In genomic region chr17:35815836-35816235, GRCm38 (mm10) we compare ENCODE assay signal across 17 mouse cellular contexts. TPM values are rescaled to one million over a fixed set of nuclear protein-coding genes. Genes with fewer than 3 reads are reported as not detected.
A peak's percentile ranks its signal among the peaks of the same experiment; 100 is the strongest.
DNase-seq lines count a peak whose midpoint lies in the region; ATAC-seq and TF ChIP-seq lines count a peak whose summit lies in the region.
"Had no signal": no experiment of that assay in that cellular context is flagged by ENCODE, and none has a peak within 500 bp of the region (broad histone marks: within the 10 kb centered on the region; RNA-seq: fewer than 3 reads in every experiment).

No protein-coding gene starts in this region.

- H3K4me1 ChIP-seq in heart, postnatal 0 days (ENCODE audit: control insufficient read depth, insufficient read depth), result peaks cover 54% of the 10 kb centered on the region
- H3K4me1 ChIP-seq in lung, embryonic 16.5 days (replicated peaks; ENCODE audit: control insufficient read depth, insufficient read depth, low read length), result peaks cover 53% of the 10 kb centered on the region

- H3K4me3 ChIP-seq in heart, postnatal 0 days (ENCODE audit: low read depth, low read length), result no peak overlapping the region
- no peak overlapping the region for H3K4me3 ChIP-seq in lung, embryonic 16.5 days (ENCODE audit: low read length)
- H3K4me3 ChIP-seq: erythroblast, embryonic 14.5 days; limb, embryonic 12.5 days; midbrain, embryonic 15.5 days; neural tube, embryonic 12.5 days had no signal

- no peaks in the 10 kb centered on the region for H3K36me3 ChIP-seq in heart, postnatal 0 days (replicated peaks; ENCODE audit: control insufficient read depth, insufficient read depth, low read length)
- H3K36me3 ChIP-seq in lung, embryonic 16.5 days (ENCODE audit: control insufficient read depth, insufficient read depth, low read length), result no peaks in the 10 kb centered on the region
- H3K36me3 ChIP-seq: limb, embryonic 12.5 days; midbrain, embryonic 15.5 days; neural tube, embryonic 12.5 days had no signal

- no peak overlapping the region for H3K4me2 ChIP-seq in heart, postnatal 0 days (ENCODE audit: low read depth, low read length)
- no peak overlapping the region for H3K4me2 ChIP-seq in lung, embryonic 16.5 days (ENCODE audit: low read depth, low read length)
- H3K4me2 ChIP-seq: limb, embryonic 12.5 days; midbrain, embryonic 15.5 days; neural tube, embryonic 12.5 days had no signal

- no peak overlapping the region for H3K9ac ChIP-seq in heart, postnatal 0 days (replicated peaks; ENCODE audit: low read depth, low read length)
- no peak overlapping the region for H3K9ac ChIP-seq in lung, embryonic 16.5 days (ENCODE audit: low read length)
- H3K9ac ChIP-seq: limb, embryonic 12.5 days; midbrain, embryonic 15.5 days; neural tube, embryonic 12.5 days had no signal

- WGBS in heart, postnatal 0 days, result 47% methylated on average over 7 of the region's 7 CpGs
- WGBS in lung, embryonic 16.5 days, result 52% methylated on average over 7 of the region's 7 CpGs

- peak overlapping the region; percentile 96 for H3K27ac ChIP-seq in heart, postnatal 0 days (ENCODE audit: low read depth)
- 0 out of 2 replicates have a peak overlapping the region, but pooled peaks have one; percentile 4 for H3K27ac ChIP-seq in lung, embryonic 16.5 days (ENCODE audit: low read length)
- H3K27ac ChIP-seq: limb, embryonic 12.5 days; midbrain, embryonic 15.5 days; neural tube, embryonic 12.5 days had no signal

- H3K27me3 ChIP-seq in heart, postnatal 0 days (ENCODE audit: control insufficient read depth, insufficient read depth, low read length), result no peaks in the 10 kb centered on the region
- no peaks in the 10 kb centered on the region for H3K27me3 ChIP-seq in lung, embryonic 16.5 days (ENCODE audit: control insufficient read depth, insufficient read depth, low read depth, low read length)

- intact Hi-C loops in heart, postnatal 36 days (cut with DNase I), result no loop called here

- DNase-seq in frontal cortex, adult 2 months (ENCODE audit: extremely low spot score in 1 of 2, low spot score in 1 of 2), result no peak
- DNase-seq in heart, postnatal 0 days (ENCODE audit: low spot score), result no peak
- DNase-seq in heart, postnatal 36 days, result no peak
- DNase-seq in lung, adult 18-20 months, result no peak
- no peak for DNase-seq in cerebellum, postnatal 36 days
- no peak for DNase-seq in neural tube, embryonic 10.5 days (ENCODE audit: extremely low spot score, low spot score)
- DNase-seq: adrenal gland, adult 2 months; cerebellum, adult 2 months; lung, adult 2 months; thymus, postnatal 36 days had no signal

- no peak for TF ChIP-seq CTCF in heart, postnatal 0 days (IDR thresholded peaks at IDR 0.05; ENCODE audit: low read depth)

- H3K9me3 ChIP-seq in heart, postnatal 0 days (replicated peaks; ENCODE audit: control insufficient read depth, low read length), result no peaks in the 10 kb centered on the region
- no peaks in the 10 kb centered on the region for H3K9me3 ChIP-seq in lung, embryonic 16.5 days (ENCODE audit: control insufficient read depth, low read length)
- H3K9me3 ChIP-seq: limb, embryonic 12.5 days; midbrain, embryonic 15.5 days; neural tube, embryonic 12.5 days had no signal

- 0 out of 2 replicates have a peak, but pooled peaks have one; percentile 25 for ATAC-seq in frontal cortex, adult (ENCODE audit: low TSS enrichment)
- ATAC-seq in heart, postnatal 0 days (ENCODE audit: insufficient read depth, low read depth), result no peak
- ATAC-seq in lung, embryonic 16.5 days (ENCODE audit: low read depth), result no peak
- ATAC-seq: hindbrain, embryonic 16.5 days; midbrain, embryonic 15.5 days had no signal

- TF ChIP-seq EP300 in heart, postnatal 0 days (IDR thresholded peaks at IDR 0.05; ENCODE audit: low read depth), result no peak

RNA-seq across cellular contexts. Expression of gene Ier3, which starts 5.6 kb away (rescaled TPM):
- polyA plus RNA-seq in frontal cortex, adult 2 months (2012; rRNA removed), result 11.2 and 14.5 TPM in 2 replicates
- 41.7 and 50.5 TPM in 2 replicates for total RNA-seq in heart, postnatal 0 days (2014; rRNA removed; ENCODE audit: low replicate concordance)
- 70.7 and 79.4 TPM in 2 replicates for polyA plus RNA-seq in heart, postnatal 0 days (2015; fragmentation: Nextera tagmentation; extraction: Ambion mirVana)
- total RNA-seq in heart, postnatal 36 days (2021), result 10 to 100 TPM; 26.8 to 43.0 TPM
- 21.9 and 31.7 TPM in 2 replicates for polyA plus RNA-seq in lung, embryonic 16.5 days (2015; fragmentation: Nextera tagmentation; extraction: Ambion mirVana)

RNA-seq across cellular contexts. Expression of gene Flot1, which starts 7.2 kb away (rescaled TPM):
- polyA plus RNA-seq in frontal cortex, adult 2 months (2012; rRNA removed), result 178 and 209 TPM in 2 replicates
- total RNA-seq in heart, postnatal 0 days (2014; rRNA removed; ENCODE audit: low replicate concordance), result 161 and 163 TPM in 2 replicates
- 122 and 132 TPM in 2 replicates for polyA plus RNA-seq in heart, postnatal 0 days (2015; fragmentation: Nextera tagmentation; extraction: Ambion mirVana)
- total RNA-seq in heart, postnatal 36 days (2021), result 100 to 1,000 TPM; 154 to 159 TPM
- 57.8 and 65.1 TPM in 2 replicates for polyA plus RNA-seq in lung, embryonic 16.5 days (2015; fragmentation: Nextera tagmentation; extraction: Ambion mirVana)

RNA-seq across cellular contexts. Expression of gene Tubb5, which starts 22.3 kb away (rescaled TPM):
- polyA plus RNA-seq in frontal cortex, adult 2 months (2012; rRNA removed), result 447 and 519 TPM in 2 replicates
- total RNA-seq in heart, postnatal 0 days (2014; rRNA removed; ENCODE audit: low replicate concordance), result 1,043 and 1,325 TPM in 2 replicates
- 259 and 267 TPM in 2 replicates for polyA plus RNA-seq in heart, postnatal 0 days (2015; fragmentation: Nextera tagmentation; extraction: Ambion mirVana)
- 10 to 100 TPM; 87.6 to 91.6 TPM for total RNA-seq in heart, postnatal 36 days (2021)
- 877 and 940 TPM in 2 replicates for polyA plus RNA-seq in lung, embryonic 16.5 days (2015; fragmentation: Nextera tagmentation; extraction: Ambion mirVana)

RNA-seq across cellular contexts. Expression of gene Mdc1, which starts 25.5 kb away (rescaled TPM):
- 9.9 and 11.0 TPM in 2 replicates for polyA plus RNA-seq in frontal cortex, adult 2 months (2012; rRNA removed)
- total RNA-seq in heart, postnatal 0 days (2014; rRNA removed; ENCODE audit: low replicate concordance), result 5.4 and 25.0 TPM in 2 replicates
- polyA plus RNA-seq in heart, postnatal 0 days (2015; fragmentation: Nextera tagmentation; extraction: Ambion mirVana), result 2.3 and 3.0 TPM in 2 replicates
- total RNA-seq in heart, postnatal 36 days (2021), result 10 to 100 TPM; 12.2 to 14.2 TPM
- 20.6 and 22.3 TPM in 2 replicates for polyA plus RNA-seq in lung, embryonic 16.5 days (2015; fragmentation: Nextera tagmentation; extraction: Ambion mirVana)

RNA-seq across cellular contexts. Expression of gene Nrm, which starts 45.3 kb away (rescaled TPM):
- 8.8 and 9.0 TPM in 2 replicates for polyA plus RNA-seq in frontal cortex, adult 2 months (2012; rRNA removed)
- total RNA-seq in heart, postnatal 0 days (2014; rRNA removed; ENCODE audit: low replicate concordance), result 16.1 and 36.2 TPM in 2 replicates
- polyA plus RNA-seq in heart, postnatal 0 days (2015; fragmentation: Nextera tagmentation; extraction: Ambion mirVana), result 18.0 and 21.6 TPM in 2 replicates
- 1 to 10 TPM; 2.3 to 2.4 TPM for total RNA-seq in heart, postnatal 36 days (2021)
- 65.6 and 67.9 TPM in 2 replicates for polyA plus RNA-seq in lung, embryonic 16.5 days (2015; fragmentation: Nextera tagmentation; extraction: Ambion mirVana)
